Mouse (Mus musculus) MEL (cell line): ENCODE results near the gene Qars.

Experiments used
- BHLHE40 ChIP-seq: IDR thresholded peaks from 2 replicates; pipeline ENCODE4 v1.6.1; 2012; ENCODE audit warnings: low read depth, mild to moderate bottlenecking, inconsistent platforms, low read length, improper control_type of control experiment, borderline replicate concordance
- CTCF ChIP-seq, 3 experiments: IDR thresholded peaks in 2 of 3; conservative IDR thresholded peaks in 1 of 3; 2 replicates each; pipeline ENCODE4 v1.5.1; 2011 to 2012; ENCODE audit warnings: low read length in 3 of 3, low read depth in 2 of 3, mild to moderate bottlenecking in 2 of 3, improper control_type of control experiment in 1 of 3, inconsistent platforms in 1 of 3, mixed read lengths in 1 of 3, moderate library complexity in 1 of 3; ENCODE audit not compliant: control insufficient read depth in 1 of 3, insufficient read depth in 1 of 3, poor library complexity in 1 of 3, severe bottlenecking in 1 of 3
- ELF1 ChIP-seq: IDR thresholded peaks from 2 replicates; pipeline ENCODE4 v1.6.1; 2014; ENCODE audit warnings: low read depth, mild to moderate bottlenecking, inconsistent platforms, low read length, improper control_type of control experiment, moderate library complexity
- HCFC1 ChIP-seq: IDR thresholded peaks from 2 replicates; pipeline ENCODE4 v1.6.1; 2012; ENCODE audit warnings: low read depth, mild to moderate bottlenecking, inconsistent platforms, low read length, improper control_type of control experiment, moderate library complexity
- POLR2A ChIP-seq, 2 experiments: IDR thresholded peaks; 2 replicates each; pipeline ENCODE4 v1.6.1; 2011 to 2012; ENCODE audit warnings: low read length in 2 of 2, mild to moderate bottlenecking in 2 of 2, control low read depth in 1 of 2, improper control_type of control experiment in 1 of 2, low read depth in 1 of 2, moderate library complexity in 1 of 2; ENCODE audit not compliant: control insufficient read depth in 1 of 2, insufficient read depth in 1 of 2, poor library complexity in 1 of 2
- POLR2AphosphoS2 ChIP-seq: IDR thresholded peaks from 2 replicates; pipeline ENCODE4 v1.6.1; 2011; ENCODE audit warnings: low read length, improper control_type of control experiment
- UBTF ChIP-seq: IDR thresholded peaks from 2 replicates; pipeline ENCODE4 v1.6.1; 2012; ENCODE audit warnings: low read depth, mild to moderate bottlenecking, inconsistent platforms, low read length, improper control_type of control experiment, moderate library complexity, borderline replicate concordance; ENCODE audit not compliant: insufficient read depth
- ZMIZ1 ChIP-seq: IDR thresholded peaks from 2 replicates; pipeline ENCODE4 v1.6.1; 2012; ENCODE audit warnings: low read depth, mild to moderate bottlenecking, inconsistent platforms, low read length, improper control_type of control experiment, moderate library complexity

DNA sequence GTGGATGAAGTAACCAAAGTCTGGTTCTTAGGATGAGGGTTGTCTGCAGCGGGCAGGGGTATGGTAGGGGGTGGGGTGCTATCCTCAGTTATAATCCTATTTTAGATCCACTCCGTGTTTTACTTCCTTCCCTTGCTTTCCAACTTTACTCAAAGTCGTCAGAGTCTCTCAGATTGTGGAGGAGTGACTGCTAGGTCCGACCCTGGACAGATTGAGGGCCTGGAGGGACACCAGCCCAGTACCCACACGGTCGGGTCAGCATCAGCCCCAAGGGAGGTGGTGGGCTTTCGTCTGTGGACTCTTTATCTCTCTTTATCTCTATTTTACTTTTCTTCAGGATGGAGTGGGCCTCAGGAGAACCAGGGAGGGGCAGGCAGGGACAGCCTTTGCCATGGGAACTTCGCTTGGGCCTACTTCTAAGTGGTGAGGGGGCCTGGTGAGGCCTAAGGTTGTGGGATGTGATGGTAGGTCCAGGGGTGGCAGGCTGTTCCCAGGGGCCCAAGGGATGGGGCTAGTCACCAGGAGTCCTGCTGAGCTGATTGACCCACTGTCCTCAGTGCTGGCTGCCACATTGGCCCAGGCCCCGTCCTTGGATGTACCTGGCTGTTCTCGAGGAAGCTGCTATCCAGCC, 27.7 kb upstream of the Qars start, which contains the start of gene Lamb2:
- TF ChIP-seq CTCF (IDR thresholded peaks at IDR 0.05 in 2 of 3, conservative IDR thresholded peaks at IDR 0.05 in 1 of 3; ENCODE audit: control insufficient read depth in 1 of 3, insufficient read depth in 1 of 3, low read depth in 2 of 3, low read length in 3 of 3, poor library complexity in 1 of 3, severe bottlenecking in 1 of 3) (no peak), POLR2AphosphoS2 (no peak), UBTF (no peak), ZMIZ1 (no peak), POLR2A (IDR thresholded peaks at IDR 0.05; ENCODE audit: control insufficient read depth in 1 of 2, insufficient read depth in 1 of 2, low read depth in 1 of 2, low read length in 2 of 2, poor library complexity in 1 of 2) (no peak), ELF1 (no peak), HCFC1 (no peak), BHLHE40 (no peak)
